9 mouse cellular contexts compared by ENCODE assay signal in genomic region chr4:155654183-155654455, GRCm38 (mm10). TPM values are rescaled to one million over a fixed set of nuclear protein-coding genes. Genes with fewer than 3 reads are reported as not detected.
DNase-seq lines count a peak whose midpoint lies in the region; ATAC-seq and TF ChIP-seq lines count a peak whose summit lies in the region.
"Had no signal": no experiment of that assay in that cellular context is flagged by ENCODE, and none has a peak within 500 bp of the region (broad histone marks: within the 10 kb centered on the region; RNA-seq: fewer than 3 reads in every experiment).

No protein-coding gene starts in this region.

- H3K9ac ChIP-seq in heart, embryonic 13.5 days = peak overlapping the region; percentile 81
- 0 out of 2 replicates have a peak overlapping the region, but pooled peaks have one; percentile 40 for H3K9ac ChIP-seq in hindbrain, embryonic 14.5 days
- H3K9ac ChIP-seq in midbrain, embryonic 13.5 days (replicated peaks) = no peak overlapping the region

- no peak for TF ChIP-seq CTCF in brain, embryonic 14.5 days (IDR thresholded peaks at IDR 0.05; ENCODE audit: borderline replicate concordance, extremely low read depth, insufficient read depth, insufficient read length)

- H3K4me3 ChIP-seq in heart, embryonic 13.5 days = peak overlapping the region; percentile 58
- peak overlapping the region; percentile 22; the same call in 1 of the 2 replicates for H3K4me3 ChIP-seq in hindbrain, embryonic 14.5 days (replicated peaks; ENCODE audit: low read length)
- H3K4me3 ChIP-seq in midbrain, embryonic 13.5 days (replicated peaks) = peak overlapping the region; percentile 32

- DNase-seq in heart, adult 8-10 months (ENCODE audit: low spot score) = no peak
- DNase-seq in brain, embryonic 14.5 days (ENCODE audit: low read depth) = peak; percentile 12
- no peak for DNase-seq in hindbrain, embryonic 14.5 days (ENCODE audit: low spot score)
- no peak for DNase-seq in layer of hippocampus, adult 8-10 months (ENCODE audit: low spot score in 2 of 2)
- DNase-seq in ovary, adult 18-20 months (ENCODE audit: low spot score) = no peak
- no peak for DNase-seq in MN1 (ENCODE audit: low spot score)

- H3K27me3 ChIP-seq in heart, embryonic 13.5 days (replicated peaks) = peaks cover 50% of the 10 kb centered on the region
- H3K27me3 ChIP-seq in hindbrain, embryonic 14.5 days (ENCODE audit: control insufficient read depth, insufficient read depth, low read length) = peaks cover 67% of the 10 kb centered on the region
- peaks cover 65% of the 10 kb centered on the region for H3K27me3 ChIP-seq in midbrain, embryonic 13.5 days

- ATAC-seq in heart, embryonic 13.5 days (ENCODE audit: extremely low read depth, insufficient number of reproducible peaks, low FRiP score, low TSS enrichment) = no peak
- ATAC-seq in hindbrain, embryonic 14.5 days (ENCODE audit: low FRiP score) = no peak
- 0 out of 2 replicates have a peak, but pooled peaks have one; percentile 3 for ATAC-seq in midbrain, embryonic 13.5 days

- H3K9me3 ChIP-seq in heart, embryonic 13.5 days = no peaks in the 10 kb centered on the region
- H3K9me3 ChIP-seq in hindbrain, embryonic 14.5 days (ENCODE audit: control insufficient read depth, low read length) = no peaks in the 10 kb centered on the region
- H3K9me3 ChIP-seq in midbrain, embryonic 13.5 days = no peaks in the 10 kb centered on the region

- H3K36me3 ChIP-seq in heart, embryonic 13.5 days = peaks cover 56% of the 10 kb centered on the region
- peaks cover 66% of the 10 kb centered on the region for H3K36me3 ChIP-seq in hindbrain, embryonic 14.5 days (replicated peaks; ENCODE audit: control insufficient read depth, insufficient read depth)
- H3K36me3 ChIP-seq in midbrain, embryonic 13.5 days = peaks cover 57% of the 10 kb centered on the region

- peak overlapping the region; percentile 80 for H3K4me2 ChIP-seq in heart, embryonic 13.5 days
- H3K4me2 ChIP-seq in hindbrain, embryonic 14.5 days (replicated peaks) = peak overlapping the region; percentile 64
- H3K4me2 ChIP-seq in midbrain, embryonic 13.5 days (replicated peaks) = peak overlapping the region; percentile 59

- H3K4me1 ChIP-seq in heart, embryonic 13.5 days = peaks cover 50% of the 10 kb centered on the region
- peaks cover 29% of the 10 kb centered on the region for H3K4me1 ChIP-seq in hindbrain, embryonic 14.5 days (replicated peaks; ENCODE audit: control insufficient read depth, insufficient read depth, low read length)
- H3K4me1 ChIP-seq in midbrain, embryonic 13.5 days (replicated peaks) = peaks cover 33% of the 10 kb centered on the region

- under 1% methylated on average over 6 of the region's 6 CpGs for WGBS in heart, embryonic 13.5 days
- 6% methylated on average over 6 of the region's 6 CpGs for WGBS in hindbrain, embryonic 14.5 days
- WGBS in midbrain, embryonic 13.5 days = 1% methylated on average over 6 of the region's 6 CpGs

- no peak for TF ChIP-seq POLR2A in brain, embryonic 14.5 days (IDR thresholded peaks at IDR 0.05; ENCODE audit: borderline replicate concordance, extremely low read depth, insufficient read depth, insufficient read length, poor library complexity, severe bottlenecking)

- peak overlapping the region; percentile 88 for H3K27ac ChIP-seq in heart, embryonic 13.5 days (replicated peaks)
- H3K27ac ChIP-seq in hindbrain, embryonic 14.5 days = no peak overlapping the region
- H3K27ac ChIP-seq in midbrain, embryonic 13.5 days = no peak overlapping the region

RNA-seq across cellular contexts. Expression of gene Mmp23, which starts 0.9 kb away (rescaled TPM):
- polyA plus RNA-seq in heart, embryonic 13.5 days (2015; fragmentation: Nextera tagmentation; extraction: Ambion mirVana) = 67.1 and 73.0 TPM in 2 replicates
- total RNA-seq in heart, adult 8-10 months (2022) = 1 to 10 TPM; 6.7 to 9.0 (median 7.4) TPM
- polyA plus RNA-seq in brain, embryonic 14.5 days (2012; rRNA removed) = 9.8 and 11.0 TPM in 2 replicates
- 2.7 and 2.9 TPM in 2 replicates for polyA plus RNA-seq in hindbrain, embryonic 14.5 days (2014; fragmentation: Nextera tagmentation; extraction: Ambion mirVana)
- 3.6 and 3.8 TPM in 2 replicates for polyA plus RNA-seq in midbrain, embryonic 13.5 days (2015; fragmentation: Nextera tagmentation; extraction: Ambion mirVana)
- 1 to 10 TPM; 2.8 to 5.0 (median 3.5) TPM for total RNA-seq in layer of hippocampus, adult 8-10 months (2022)

RNA-seq across cellular contexts. Expression of gene Gm10563, which starts 8.9 kb away (rescaled TPM):
- polyA plus RNA-seq in heart, embryonic 13.5 days (2015; fragmentation: Nextera tagmentation; extraction: Ambion mirVana) = not detected in 2 replicates
- not detected for total RNA-seq in heart, adult 8-10 months (2022)
- polyA plus RNA-seq in brain, embryonic 14.5 days (2012; rRNA removed) = not detected in 2 replicates
- polyA plus RNA-seq in hindbrain, embryonic 14.5 days (2014; fragmentation: Nextera tagmentation; extraction: Ambion mirVana) = not detected in 2 replicates
- polyA plus RNA-seq in midbrain, embryonic 13.5 days (2015; fragmentation: Nextera tagmentation; extraction: Ambion mirVana) = not detected in 2 replicates
- not detected for total RNA-seq in layer of hippocampus, adult 8-10 months (2022)
- polyA plus RNA-seq: urinary bladder, adult 2 months had no signal

RNA-seq across cellular contexts. Expression of gene Mib2, which starts 14.9 kb away (rescaled TPM):
- 16.5 and 16.9 TPM in 2 replicates for polyA plus RNA-seq in heart, embryonic 13.5 days (2015; fragmentation: Nextera tagmentation; extraction: Ambion mirVana)
- total RNA-seq in heart, adult 8-10 months (2022) = 10 to 100 TPM; 25.4 to 30.1 (median 27.1) TPM
- polyA plus RNA-seq in brain, embryonic 14.5 days (2012; rRNA removed) = 94.1 and 114 TPM in 2 replicates
- 44.9 and 46.1 TPM in 2 replicates for polyA plus RNA-seq in hindbrain, embryonic 14.5 days (2014; fragmentation: Nextera tagmentation; extraction: Ambion mirVana)
- polyA plus RNA-seq in midbrain, embryonic 13.5 days (2015; fragmentation: Nextera tagmentation; extraction: Ambion mirVana) = 32.6 and 41.9 TPM in 2 replicates
- 100 to 1,000 TPM; 101 to 122 (median 113) TPM for total RNA-seq in layer of hippocampus, adult 8-10 months (2022)

RNA-seq across cellular contexts. Expression of gene Cdk11b, which starts 29.5 kb away (rescaled TPM):
- 39.6 and 40.2 TPM in 2 replicates for polyA plus RNA-seq in heart, embryonic 13.5 days (2015; fragmentation: Nextera tagmentation; extraction: Ambion mirVana)
- 10 to 100 TPM; 29.2 to 37.0 (median 30.2) TPM for total RNA-seq in heart, adult 8-10 months (2022)
- 32.8 and 52.2 TPM in 2 replicates for polyA plus RNA-seq in brain, embryonic 14.5 days (2012; rRNA removed)
- polyA plus RNA-seq in hindbrain, embryonic 14.5 days (2014; fragmentation: Nextera tagmentation; extraction: Ambion mirVana) = 43.2 and 47.7 TPM in 2 replicates
- 65.1 and 66.8 TPM in 2 replicates for polyA plus RNA-seq in midbrain, embryonic 13.5 days (2015; fragmentation: Nextera tagmentation; extraction: Ambion mirVana)
- total RNA-seq in layer of hippocampus, adult 8-10 months (2022) = 10 to 100 TPM; 42.1 to 54.8 (median 46.9) TPM

RNA-seq across cellular contexts. Expression of gene Fndc10, which starts 40.0 kb away (rescaled TPM):
- polyA plus RNA-seq in heart, embryonic 13.5 days (2015; fragmentation: Nextera tagmentation; extraction: Ambion mirVana) = 1.1 and 1.4 TPM in 2 replicates
- 1 to 10 TPM in 3 of 4 experiments, under 1 TPM in 1; 0.98 to 2.4 (median 1.3) TPM for total RNA-seq in heart, adult 8-10 months (2022)
- 27.0 and 30.3 TPM in 2 replicates for polyA plus RNA-seq in brain, embryonic 14.5 days (2012; rRNA removed)
- polyA plus RNA-seq in hindbrain, embryonic 14.5 days (2014; fragmentation: Nextera tagmentation; extraction: Ambion mirVana) = 9.0 and 10.3 TPM in 2 replicates
- 5.0 and 6.4 TPM in 2 replicates for polyA plus RNA-seq in midbrain, embryonic 13.5 days (2015; fragmentation: Nextera tagmentation; extraction: Ambion mirVana)
- 10 to 100 TPM; 22.6 to 30.6 (median 26.6) TPM for total RNA-seq in layer of hippocampus, adult 8-10 months (2022)
